ENCODE assay signal across 35 mouse cellular contexts in the genomic region with DNA sequence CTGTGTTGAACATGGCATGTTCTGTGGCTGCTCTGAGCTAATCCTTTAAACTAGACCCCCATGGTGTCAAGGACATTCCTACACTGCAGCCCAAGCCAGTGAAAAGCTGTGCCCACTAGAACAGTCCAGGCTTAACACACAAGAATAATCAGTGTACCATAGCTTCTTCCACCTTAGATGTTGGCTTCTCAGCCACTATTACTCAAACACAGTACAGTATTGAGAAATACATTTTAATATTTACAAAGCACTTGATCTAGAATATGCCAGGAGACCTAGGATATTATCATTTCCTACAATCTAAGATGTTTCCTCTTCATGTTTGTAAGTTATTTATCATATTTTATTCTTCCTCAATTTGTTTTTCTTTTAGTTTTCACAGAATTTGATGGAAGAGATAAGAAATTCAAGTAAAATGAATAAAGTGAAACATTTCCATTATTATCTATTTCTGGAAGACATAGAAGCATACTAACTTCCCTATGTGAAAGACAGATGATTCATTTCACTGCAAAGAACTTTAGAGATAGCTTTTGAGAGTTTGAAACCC. TPM values are rescaled to one million over a fixed set of nuclear protein-coding genes. Genes with fewer than 3 reads are reported as not detected.
DNase-seq lines count a peak whose midpoint lies in the region; ATAC-seq and TF ChIP-seq lines count a peak whose summit lies in the region.
"Had no signal": no experiment of that assay in that cellular context is flagged by ENCODE, and none has a peak within 500 bp of the region (broad histone marks: within the 10 kb centered on the region; RNA-seq: fewer than 3 reads in every experiment).

No protein-coding gene starts in this region.

- peak; percentile 19; the same call in 1 of the 2 replicates for ATAC-seq in common myeloid progenitor, adult 5-6 weeks (replicated peaks; ENCODE audit: low read depth, poor library complexity, severe bottlenecking)
- peak; percentile 42 for ATAC-seq in monocyte, adult 5-6 weeks (replicated peaks; ENCODE audit: insufficient number of reproducible peaks, low FRiP score, low TSS enrichment, poor library complexity, severe bottlenecking)
- ATAC-seq: forebrain, embryonic 13.5 days; intestine, postnatal 0 days; midbrain, embryonic 15.5 days had no signal

- TF ChIP-seq POLR2A in lung, adult 2 months (IDR thresholded peaks at IDR 0.05; ENCODE audit: borderline replicate concordance, extremely low read depth, low read depth, low read length): no peak

- no peak for TF ChIP-seq CTCF in lung, adult 2 months (IDR thresholded peaks at IDR 0.05; ENCODE audit: insufficient read depth, low read length)

- peak; percentile 17 for DNase-seq in lung, adult 2 months
- DNase-seq in lung, postnatal 25 days (ENCODE audit: low spot score): no peak
- peak; percentile 11 for DNase-seq in R1 (ENCODE audit: low read depth, low spot score)
- DNase-seq in Muller cell, postnatal 12 days (ENCODE audit: inconsistent ontology term): no peak
- no peak for DNase-seq in gastrocnemius, adult 18-20 months (ENCODE audit: low spot score)
- DNase-seq: adrenal gland, postnatal 10 days; cerebellum, adult 18-20 months; cerebellum, postnatal 10 days; gastrocnemius, postnatal 14 days; heart, adult 18-20 months; heart, postnatal 36 days; kidney, adult 9 months; kidney, postnatal 10 days; layer of hippocampus, postnatal 36 days; left cerebral cortex, postnatal 4 days; lung, embryonic 14.5 days; lung, postnatal 4 days; right cerebral cortex, adult 18-20 months; right cerebral cortex, postnatal 4 days had no signal

- no peak overlapping the region for H3K4me3 ChIP-seq in lung, adult 2 months (replicated peaks; ENCODE audit: extremely low read depth, low read depth, low read length)
- H3K4me3 ChIP-seq: forebrain, embryonic 13.5 days; midbrain, embryonic 10.5 days; midbrain, embryonic 15.5 days; neural tube, embryonic 12.5 days had no signal

- no peaks in the 10 kb centered on the region; the same call in 1 of the 2 replicates for H3K4me1 ChIP-seq in lung, adult 2 months (ENCODE audit: control insufficient read depth, insufficient read depth, low read length)
- H3K4me1 ChIP-seq: forebrain, embryonic 13.5 days; midbrain, embryonic 10.5 days; midbrain, embryonic 15.5 days; neural tube, embryonic 12.5 days had no signal

RNA-seq across cellular contexts. Expression of gene Emc7, which starts 6.2 kb away (rescaled TPM):
- polyA plus RNA-seq in lung, adult 2 months (2012; rRNA removed): 7.2 and 8.9 TPM in 2 replicates
- total RNA-seq in common myeloid progenitor, adult 5-6 weeks (2017): 8.8 and 13.7 TPM in 2 replicates
- 12.7 to 16.9 TPM (median 16.6 TPM) in 3 replicates for total RNA-seq in monocyte, adult 5-6 weeks (2017)
- total RNA-seq in gastrocnemius, adult 18-20 months (2021): 10 to 100 TPM; 12.8 to 13.4 TPM

RNA-seq across cellular contexts. Expression of gene Chrm5, which starts 32.0 kb away (rescaled TPM):
- not detected in 2 replicates for polyA plus RNA-seq in lung, adult 2 months (2012; rRNA removed)
- not detected in 2 replicates for total RNA-seq in common myeloid progenitor, adult 5-6 weeks (2017)
- not detected in 3 replicates for total RNA-seq in monocyte, adult 5-6 weeks (2017)
- total RNA-seq in gastrocnemius, adult 18-20 months (2021): not detected
- total RNA-seq: adrenal gland, postnatal 10 days; gastrocnemius, postnatal 14 days; heart, adult 18-20 months; heart, postnatal 36 days had no signal
- polyA plus RNA-seq: CD4-positive, CD25-positive, alpha-beta regulatory T cell, adult 4 months; embryonic facial prominence, embryonic 11.5 days; forebrain, embryonic 13.5 days; heart, embryonic 11.5 days; heart, embryonic 16.5 days; intestine, postnatal 0 days; large intestine, adult 2 months; limb, embryonic 14.5 days; liver, embryonic 14.5 days; lung, embryonic 14.5 days; midbrain, embryonic 10.5 days; stomach, embryonic 14.5 days; testis, adult 2 months had no signal

RNA-seq across cellular contexts. Expression of gene Aven, which starts 44.2 kb away (rescaled TPM):
- 2.3 and 2.5 TPM in 2 replicates for polyA plus RNA-seq in lung, adult 2 months (2012; rRNA removed)
- total RNA-seq in common myeloid progenitor, adult 5-6 weeks (2017): 31.7 and 35.2 TPM in 2 replicates
- 24.7 to 36.6 TPM (median 35.7 TPM) in 3 replicates for total RNA-seq in monocyte, adult 5-6 weeks (2017)
- total RNA-seq in gastrocnemius, adult 18-20 months (2021): 10 to 100 TPM; 11.1 to 15.5 TPM

Comparison
In these comparisons a context has a peak if more than half of its experiments do, and no peak if none do; other contexts are left out.
1. DNase-seq: peak in lung, adult 2 months (single experiment) and R1 (single experiment); none in lung, postnatal 25 days (single experiment), Muller cell, postnatal 12 days (single experiment) and gastrocnemius, adult 18-20 months (single experiment).